Mouse (Mus musculus): ENCODE results near the gene Car6.

- peak; percentile 33 for TF ChIP-seq USF1 (IDR thresholded peaks at IDR 0.05; ENCODE audit: low read depth)
- no peak for TF ChIP-seq CTCF (IDR thresholded peaks at IDR 0.05; ENCODE audit: control insufficient read depth, insufficient read depth, insufficient read length)
- TF ChIP-seq MAX (IDR thresholded peaks at IDR 0.05), result no peak
- TF ChIP-seq MYOD1 (IDR thresholded peaks at IDR 0.05; ENCODE audit: control insufficient read depth, insufficient read length, low read depth), result no peak
- TF ChIP-seq CEBPB (IDR thresholded peaks at IDR 0.05; ENCODE audit: low read depth), result no peak
Measured at GRCm38 (mm10) chr4:150138084-150138543, 63.0 kb downstream of the Car6 start.
